Mouse (Mus musculus) lung, postnatal 36 days (tissue): ENCODE measurements around the gene Stard10.

Source experiments
- DNase-seq: peaks from one replicate; pipeline ENCODE4 v3.0.0; 2022; ENCODE audit warnings: mixed read lengths

Stard10 gene

DNA sequence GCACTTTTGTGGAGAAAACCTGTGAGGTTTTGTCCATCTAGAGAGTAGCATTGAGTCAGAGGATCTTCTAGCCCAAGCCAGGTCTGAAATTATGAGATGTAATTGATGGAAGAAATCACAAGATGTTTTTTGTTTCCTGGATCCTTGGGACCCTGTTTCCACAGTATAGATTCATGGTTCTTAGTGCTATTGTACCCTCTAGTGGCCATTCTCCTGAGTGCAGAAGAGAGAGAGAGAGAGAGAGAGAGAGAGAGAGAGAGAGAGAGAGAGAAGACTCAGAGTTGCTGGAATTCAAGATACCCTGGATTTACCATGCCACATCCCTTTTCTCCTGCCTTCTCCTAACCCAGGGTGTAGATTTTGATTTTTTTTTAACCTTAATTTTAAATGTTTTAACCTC is 57.3 kb downstream of the Stard10 start:
- DNase-seq: peak; percentile 84

DNA sequence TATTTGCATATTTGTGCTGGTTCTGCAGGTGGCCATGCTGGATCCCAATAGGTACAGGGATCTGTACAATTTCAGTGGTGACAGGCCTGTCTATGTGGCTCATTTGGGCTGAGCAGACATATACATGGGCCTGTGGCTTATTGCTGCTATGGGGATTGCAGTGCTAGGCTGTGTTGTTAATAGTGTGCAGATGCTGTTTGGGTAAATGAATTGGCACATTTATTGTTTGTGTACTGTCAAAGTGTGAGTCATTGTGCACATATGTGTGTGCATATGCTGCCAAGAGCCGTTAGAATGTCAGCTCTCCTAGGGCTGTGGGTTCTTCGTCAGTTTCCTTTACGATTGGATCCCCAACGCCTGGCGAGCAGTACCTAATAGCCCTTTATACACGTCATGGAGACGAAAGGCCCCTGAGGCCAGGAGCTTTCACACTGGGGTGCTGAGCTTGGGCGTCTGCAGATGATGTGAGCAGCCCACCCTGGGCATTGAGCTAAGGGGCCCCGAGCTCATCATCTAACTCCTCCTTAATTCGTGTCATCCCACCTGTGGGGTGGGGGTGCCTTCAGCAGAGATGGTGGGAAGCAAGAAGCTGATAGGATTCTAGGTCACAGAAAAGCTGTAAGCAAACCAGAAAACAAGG is 59.9 kb downstream of the Stard10 start:
- no peak for DNase-seq

DNA sequence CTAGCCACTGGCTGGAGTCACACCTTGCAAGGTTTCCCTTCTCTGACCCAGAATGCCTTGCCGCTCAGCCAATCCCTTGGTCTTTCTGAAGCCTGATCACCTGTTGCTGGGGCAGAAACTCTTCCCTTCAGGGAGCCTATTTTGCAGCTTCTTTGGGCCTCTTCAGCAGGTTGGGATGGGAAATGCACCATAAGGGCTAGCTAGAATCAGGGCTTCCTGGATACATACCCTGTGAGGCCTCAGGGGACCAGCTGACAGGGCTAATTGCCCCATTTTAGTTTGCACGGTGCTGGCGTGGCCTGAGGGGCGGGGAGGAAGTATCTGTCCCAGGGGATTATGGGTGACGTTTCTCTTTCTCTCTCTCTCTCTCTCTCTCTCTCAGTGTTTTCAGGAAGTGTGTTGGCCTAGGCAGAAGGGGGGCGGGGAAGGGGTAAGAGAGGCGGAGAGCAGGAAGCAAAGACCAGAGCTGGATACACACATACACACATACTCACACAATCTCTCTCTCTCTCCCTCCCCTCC is 60.9 kb downstream of the Stard10 start:
- peak; percentile 92 for DNase-seq

DNA sequence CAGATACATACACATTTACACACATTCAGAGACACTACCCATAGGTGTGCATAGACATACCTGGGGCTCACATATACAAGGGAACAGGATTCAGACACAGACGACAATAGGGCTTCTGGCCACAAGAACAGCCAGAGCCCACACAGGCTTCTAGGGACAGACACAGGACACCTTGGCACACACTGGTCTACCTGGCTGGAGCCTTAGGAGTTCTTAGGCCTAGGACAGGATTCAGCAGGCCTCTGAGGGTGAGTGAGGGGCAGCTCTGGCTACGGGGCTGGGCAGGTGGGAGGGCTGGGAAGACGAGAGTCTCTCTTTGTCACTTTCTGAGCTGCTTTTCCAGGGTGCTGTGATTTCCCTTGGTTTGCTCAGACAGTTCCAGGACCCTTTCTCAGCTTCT is 61.4 kb downstream of the Stard10 start:
- no peak for DNase-seq

DNA sequence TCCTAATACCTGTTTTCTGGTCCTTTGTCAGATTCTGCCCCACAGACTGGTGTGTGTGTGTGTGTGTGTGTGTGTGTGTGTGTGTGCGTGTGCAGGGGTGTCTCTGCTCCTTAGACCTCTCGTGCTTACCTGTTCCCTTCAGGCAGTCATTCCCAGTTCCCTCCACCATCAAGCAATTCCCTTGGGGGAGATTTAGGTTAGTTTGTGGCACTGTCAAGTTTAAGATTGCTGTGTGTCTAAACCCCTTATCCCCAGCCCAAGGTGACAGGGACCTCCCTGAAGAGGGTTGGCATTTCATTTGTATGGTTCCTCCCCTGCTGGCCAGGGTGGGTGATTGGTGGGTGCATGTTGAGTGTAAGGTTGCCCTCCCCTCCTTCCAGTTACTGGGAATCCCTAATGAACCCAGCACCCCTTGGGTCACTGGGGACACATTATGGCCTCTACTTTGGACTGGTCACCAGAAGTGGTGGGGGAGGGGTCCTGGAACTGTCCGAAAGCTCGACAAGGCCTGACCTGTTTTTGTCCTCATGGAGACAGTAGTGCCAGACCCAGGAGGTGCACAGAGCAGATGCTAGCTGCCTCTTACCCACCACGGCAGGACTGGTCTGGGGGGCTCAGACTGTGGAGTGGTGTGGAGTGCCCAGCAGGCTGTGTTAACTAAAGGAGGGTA is 62.0 kb downstream of the Stard10 start:
- DNase-seq: no peak

DNA sequence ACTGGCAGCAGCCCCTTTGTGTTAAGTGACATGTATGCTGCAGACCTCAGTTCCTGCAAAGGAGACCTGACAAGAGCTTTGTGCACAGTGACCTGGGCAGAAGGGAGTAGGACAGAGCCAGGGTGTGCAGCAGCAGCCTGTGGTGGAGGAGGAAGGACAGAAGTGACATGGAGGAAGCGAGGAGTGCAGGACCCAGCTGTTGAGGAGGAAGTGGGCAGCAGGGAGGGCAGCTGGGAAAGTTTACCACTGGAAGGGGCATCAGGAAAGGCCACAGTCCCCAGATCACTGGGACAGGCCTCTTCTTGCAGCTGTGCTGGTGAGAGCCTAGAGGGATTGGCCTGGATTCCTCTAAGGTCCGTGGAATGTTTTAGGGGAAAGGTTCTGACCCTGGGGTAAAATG is 62.8 kb downstream of the Stard10 start:
- peak; percentile 43 for DNase-seq

DNA sequence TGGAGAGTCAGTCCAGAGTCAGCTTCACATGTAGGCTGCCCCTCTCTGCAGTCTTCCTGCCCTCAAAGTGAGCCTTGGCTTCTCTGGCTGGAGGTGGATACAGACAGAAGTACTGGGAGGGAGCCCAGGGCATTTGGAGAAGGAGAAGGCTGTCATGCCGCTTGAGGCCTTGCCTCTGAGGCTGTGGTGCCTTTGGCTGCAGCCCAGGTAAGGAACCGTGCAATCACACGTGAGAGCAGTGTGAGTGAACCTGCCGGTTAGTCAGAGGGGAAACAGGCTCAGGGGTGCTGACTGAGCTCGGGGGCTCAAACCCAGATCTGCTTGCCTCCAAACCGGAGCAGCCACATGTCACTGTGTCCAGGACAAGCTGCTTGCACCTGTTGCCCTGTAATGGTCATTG is 64.6 kb downstream of the Stard10 start:
- DNase-seq: peak; percentile 53

DNA sequence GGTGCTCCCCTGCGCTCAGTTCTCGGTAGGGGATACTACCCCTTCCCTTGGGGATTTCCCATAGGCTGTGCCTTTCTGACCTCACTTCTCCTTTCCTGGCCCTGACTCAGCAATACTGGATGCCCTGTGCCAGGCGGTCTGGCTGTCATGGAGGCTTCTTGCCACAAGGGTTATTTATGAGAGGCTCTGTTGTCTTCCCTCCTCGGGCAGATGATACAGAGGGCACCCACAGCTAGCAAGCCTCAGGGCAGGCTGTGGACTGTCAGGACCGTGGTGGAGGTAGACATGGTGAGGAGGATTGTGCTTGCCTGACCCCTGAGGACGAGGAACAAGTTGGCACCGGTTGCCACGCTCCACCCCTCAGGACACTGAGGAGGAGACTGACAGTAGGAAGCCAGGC is 65.5 kb downstream of the Stard10 start:
- peak; percentile 67 for DNase-seq

DNA sequence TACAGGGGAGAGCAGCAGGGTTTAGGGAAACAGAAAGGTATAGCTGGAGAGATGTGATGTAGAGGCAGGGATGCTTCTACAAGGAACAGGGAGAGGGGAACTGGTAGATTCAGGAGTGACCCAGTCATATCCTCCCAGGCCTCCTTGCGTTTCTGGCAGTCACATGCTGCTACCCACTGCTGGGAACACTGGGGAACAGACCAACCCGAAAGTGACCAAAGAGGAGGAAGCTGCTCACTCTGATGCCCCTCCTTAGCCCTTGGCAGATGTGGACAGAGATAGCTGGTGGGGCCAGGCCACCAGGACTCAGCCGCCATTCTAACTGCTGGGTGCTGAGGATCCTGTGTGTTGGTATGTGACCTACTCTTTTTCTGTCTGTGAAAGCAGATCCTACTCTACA is 66.9 kb downstream of the Stard10 start:
- peak; percentile 47 for DNase-seq

DNA sequence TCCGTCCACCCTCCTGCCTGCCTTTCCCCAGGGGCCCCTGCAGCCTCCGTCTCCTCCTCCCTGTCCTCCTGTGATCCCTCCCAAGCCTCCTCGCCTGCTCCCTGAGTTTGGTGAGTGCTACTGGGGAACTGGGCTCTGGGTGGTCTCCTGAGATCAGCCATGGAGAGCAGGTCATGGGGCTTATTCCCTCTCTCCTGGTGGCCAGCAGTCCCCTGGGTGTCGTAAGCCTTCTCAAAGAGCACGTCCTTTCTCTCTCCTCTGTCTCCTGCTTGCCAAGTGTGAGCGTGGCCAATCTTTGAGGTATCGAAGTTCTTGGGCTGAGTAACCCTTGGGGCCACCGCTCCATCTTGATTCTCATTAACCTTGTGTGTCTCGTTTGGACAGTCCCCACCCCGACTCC is 68.0 kb downstream of the Stard10 start:
- no peak for DNase-seq

DNA sequence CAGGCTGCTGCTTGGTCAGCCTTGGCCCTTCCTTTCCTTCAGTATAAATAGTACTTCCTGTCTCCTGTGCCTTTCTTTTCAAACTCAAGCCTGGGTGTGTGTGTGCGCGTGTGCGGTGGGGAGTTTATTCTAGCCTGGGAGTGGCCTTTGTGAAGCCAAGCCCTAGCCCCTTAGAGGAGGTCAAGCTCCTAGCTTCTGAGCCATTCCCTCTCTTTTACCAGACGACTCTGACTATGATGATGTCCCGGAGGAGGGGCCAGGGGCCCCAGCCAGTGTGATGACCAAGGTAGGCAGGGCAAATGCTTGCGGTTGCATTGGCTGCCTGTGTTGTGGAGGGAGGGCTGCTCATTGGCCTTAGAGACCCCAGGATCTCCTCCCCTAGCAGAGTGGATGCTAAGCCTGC is 68.4 kb downstream of the Stard10 start:
- DNase-seq: peak; percentile 72

DNA sequence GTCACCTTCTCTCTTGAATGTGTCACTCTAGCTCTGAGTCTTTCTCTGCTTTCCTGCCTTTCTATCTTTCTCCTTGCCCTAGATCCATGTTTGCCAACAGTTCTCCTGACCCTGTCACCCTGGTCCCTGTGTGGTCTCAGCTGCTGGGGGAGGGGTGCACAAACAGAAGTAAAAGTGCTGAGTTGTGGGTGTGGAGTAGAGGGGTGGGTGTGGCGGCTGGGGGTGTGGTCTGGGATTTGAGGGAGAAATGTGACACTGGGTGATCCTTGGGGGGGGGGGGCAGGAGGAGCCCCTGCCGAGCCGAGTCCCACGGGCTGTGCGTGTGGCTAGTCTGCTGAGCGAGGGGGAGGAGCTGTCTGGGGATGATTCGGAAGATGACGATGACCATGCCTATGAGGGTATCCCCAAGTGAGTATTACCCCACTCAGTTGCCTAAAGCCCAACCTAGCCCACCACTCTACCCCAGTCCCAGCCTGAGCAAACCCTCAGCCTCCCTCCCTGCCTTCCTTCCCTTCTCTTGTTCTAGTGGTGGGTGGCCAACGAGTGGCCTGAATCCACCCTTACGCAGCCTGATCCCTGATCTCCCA is 69.1 kb downstream of the Stard10 start:
- no peak for DNase-seq

DNA sequence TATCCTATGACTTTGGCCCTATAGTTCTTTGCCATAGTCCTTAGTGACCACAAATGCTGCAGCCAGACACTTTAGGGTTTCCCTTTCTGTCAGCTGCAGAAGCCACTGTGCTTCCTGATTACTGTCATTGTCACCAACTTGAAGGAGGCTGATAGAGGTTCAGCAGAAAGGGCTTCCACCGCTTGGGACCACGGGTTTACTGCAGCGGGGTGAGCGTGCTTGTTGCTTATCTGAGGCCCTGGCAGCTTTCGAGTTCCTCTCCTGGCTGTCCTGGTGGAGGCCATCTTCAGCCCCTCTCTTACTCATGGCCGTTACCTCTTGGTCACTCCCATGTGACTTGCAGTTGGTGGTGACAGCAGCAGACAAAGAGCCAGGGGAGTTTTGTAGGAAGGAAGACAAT is 72.4 kb downstream of the Stard10 start:
- no peak for DNase-seq

DNA sequence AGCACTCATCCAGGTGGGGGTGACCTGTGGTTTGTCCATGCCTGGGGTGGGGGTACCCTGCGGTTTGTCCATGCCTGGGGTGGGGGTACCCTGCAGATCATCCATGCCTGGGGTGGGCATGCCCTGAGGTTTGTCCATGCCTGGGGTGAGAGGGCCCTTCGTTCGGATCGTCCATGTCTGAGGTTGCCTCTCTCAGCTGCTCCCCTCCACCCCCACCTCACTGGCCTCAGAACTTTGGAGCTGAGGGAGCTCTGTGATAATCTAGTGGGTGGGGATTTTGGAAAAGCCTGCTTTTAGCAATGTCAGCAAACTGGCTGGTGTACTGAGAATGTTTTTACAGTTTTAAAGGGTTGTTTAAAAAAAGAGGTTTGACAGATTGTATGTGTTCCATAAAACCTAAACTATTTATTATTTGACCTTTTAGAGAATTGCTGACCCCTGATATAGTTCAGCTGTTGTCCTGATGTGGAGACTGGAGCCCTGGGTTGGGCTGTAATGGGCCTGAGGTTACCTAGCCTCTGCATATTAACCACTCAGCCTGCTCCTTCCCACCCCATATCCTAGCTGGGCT is 75.1 kb downstream of the Stard10 start:
- no peak for DNase-seq

DNA sequence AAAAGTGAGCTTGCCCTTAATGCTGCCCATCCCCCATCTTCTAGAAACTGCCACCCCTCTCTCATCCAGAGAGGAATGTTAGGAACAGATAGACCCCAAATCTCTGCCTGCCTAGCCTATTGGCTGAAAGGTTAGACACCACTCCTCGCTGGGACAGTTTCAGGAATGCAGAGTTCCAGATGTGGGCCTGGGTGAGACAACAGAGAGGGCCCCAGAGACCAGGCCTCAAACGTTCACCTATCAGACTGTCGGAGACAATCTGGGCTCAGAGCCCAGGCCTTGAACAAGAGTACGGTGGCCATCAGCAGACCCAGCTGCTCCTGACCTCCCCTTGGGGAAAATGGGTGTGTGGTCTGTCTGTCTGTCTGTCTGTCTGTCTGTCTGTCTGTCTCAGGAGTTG is 76.1 kb downstream of the Stard10 start:
- DNase-seq: no peak

DNA sequence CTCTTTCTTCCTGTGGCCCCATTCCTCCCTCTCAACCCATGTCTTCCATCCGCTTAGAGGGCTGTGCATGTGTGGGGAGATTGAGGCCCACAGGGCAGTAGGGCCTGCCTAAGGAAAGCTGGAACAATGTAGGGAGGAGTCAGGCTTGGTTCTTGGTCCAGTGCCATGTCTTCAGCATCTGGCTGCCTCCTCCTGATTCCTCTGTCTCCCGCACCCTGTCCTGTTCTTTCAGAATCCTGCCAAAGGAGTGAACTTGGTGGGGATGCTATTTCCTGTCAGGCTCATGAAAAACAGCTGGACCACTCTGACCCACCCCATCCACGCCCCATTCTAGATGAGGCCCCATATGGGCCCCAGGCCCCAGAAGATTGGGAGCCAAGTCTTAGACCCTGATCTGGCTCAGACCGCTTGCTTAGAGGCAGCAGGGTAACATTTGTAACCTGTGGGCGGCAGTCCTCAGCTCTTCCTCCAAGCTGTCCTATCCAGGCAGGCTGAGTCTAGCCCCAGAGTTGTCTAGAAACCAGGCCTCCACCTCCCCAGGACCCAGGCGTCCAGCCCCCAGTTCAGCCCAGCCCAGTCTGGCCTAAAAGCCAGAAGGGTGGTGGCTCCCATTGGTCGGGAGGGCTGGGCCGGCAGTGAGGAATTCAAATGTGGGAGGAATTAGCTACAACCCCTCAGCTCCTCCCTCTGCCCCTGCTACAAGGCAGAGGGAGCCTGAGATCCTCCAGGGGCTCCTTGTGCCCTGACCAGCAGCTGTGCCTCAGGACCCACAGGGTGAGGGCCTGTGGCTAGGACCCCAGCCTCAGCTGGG is 77.0 kb downstream of the Stard10 start:
- peak; percentile 72 for DNase-seq

DNA sequence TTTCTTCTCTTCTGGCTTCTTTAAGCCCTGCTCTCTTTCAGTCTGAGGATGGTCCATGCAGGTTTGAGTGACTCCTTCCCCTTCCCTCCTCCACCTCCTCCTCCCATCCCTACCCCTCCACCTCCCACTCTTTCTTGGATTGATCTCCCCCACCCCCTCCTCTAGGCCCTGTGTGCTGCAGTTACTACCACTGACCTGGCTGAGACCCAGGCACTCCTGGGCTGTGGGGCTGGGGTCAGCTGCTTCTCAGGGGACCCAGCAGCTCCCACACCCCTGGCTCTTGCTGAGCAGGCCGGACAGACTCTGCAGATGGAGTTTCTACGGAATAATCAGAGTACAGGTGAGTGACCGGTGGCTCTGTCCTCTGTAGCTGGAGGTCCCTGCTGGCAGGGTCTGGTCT is 77.7 kb downstream of the Stard10 start:
- DNase-seq: no peak

DNA sequence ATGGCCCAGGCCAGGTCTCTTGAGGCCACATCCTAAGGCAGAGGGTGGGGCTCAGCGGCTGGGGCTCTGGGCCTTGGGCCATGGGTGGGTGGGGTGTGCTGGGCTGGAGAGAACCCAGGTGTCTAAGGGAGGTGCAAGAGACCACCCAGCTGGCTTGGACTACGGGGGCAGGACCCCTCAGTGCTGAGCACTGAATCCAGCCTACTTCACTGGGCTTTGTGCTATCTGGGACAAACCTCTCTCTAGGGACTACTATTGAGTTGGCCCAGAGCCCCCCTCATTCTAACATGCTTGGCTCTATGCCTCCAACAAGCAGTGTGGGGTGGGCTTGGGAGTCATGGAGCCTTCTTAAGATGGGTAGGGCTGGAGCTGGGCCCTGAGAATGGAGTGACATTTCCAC is 78.6 kb downstream of the Stard10 start:
- DNase-seq: no peak
